Mouse (Mus musculus): ENCODE results near the gene Hoxb6. TPM values are rescaled to one million over a fixed set of nuclear protein-coding genes. Genes with fewer than 3 reads are reported as not detected.

The Hoxb6 gene
- polyA plus RNA-seq, 1 experiment = not detected

DNA sequence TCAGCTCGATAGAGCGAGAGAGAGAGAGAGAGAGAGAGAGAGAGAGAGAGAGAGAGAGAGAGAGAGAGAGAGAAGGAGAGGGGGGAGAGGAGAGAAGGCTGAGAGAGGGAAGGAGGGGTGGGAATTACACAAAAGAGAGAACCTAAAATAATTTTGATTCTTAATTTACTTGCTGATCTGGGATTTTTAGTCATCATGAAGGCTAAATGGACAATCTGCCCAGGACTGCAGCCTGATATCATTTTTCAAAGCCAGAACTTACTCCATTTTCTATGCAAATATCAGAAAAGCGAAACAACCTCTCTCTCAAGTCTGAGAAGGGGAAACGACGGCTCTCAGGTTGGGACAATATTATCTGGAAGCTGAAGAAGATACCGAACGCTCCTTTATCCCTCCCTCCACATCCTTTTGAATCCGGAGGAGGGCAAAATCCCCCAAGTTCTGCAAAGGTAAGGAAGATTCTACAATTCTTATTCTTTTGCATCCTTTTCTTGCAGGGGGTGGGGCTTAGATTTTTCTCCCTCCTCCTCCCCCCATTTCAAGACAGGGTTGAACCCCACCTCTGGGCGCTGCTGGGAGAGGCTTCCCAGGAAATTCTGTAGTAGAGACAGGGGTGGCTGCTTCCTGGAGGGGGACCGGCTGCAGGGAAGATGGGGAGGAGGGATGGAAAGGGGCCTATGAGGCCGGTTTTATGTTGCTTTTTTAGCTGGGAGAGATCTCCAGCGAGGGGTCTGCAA is 457 bp downstream of the Hoxb6 start:
- no peaks in the 10 kb centered on the region for H3K4me1 ChIP-seq (ENCODE audit: control insufficient read depth, insufficient read depth, low read length)
- no peak for TF ChIP-seq POLR2A (IDR thresholded peaks at IDR 0.05; ENCODE audit: extremely low read depth, insufficient read depth, low read length)
- no peak for TF ChIP-seq CTCF (IDR thresholded peaks at IDR 0.05; ENCODE audit: extremely low read depth, insufficient read depth, low read length)
- H3K27ac ChIP-seq (ENCODE audit: insufficient read depth, low read length) = no peak overlapping the region
- H3K4me3 ChIP-seq (ENCODE audit: insufficient read depth, low read length) = no peak overlapping the region

GRCm38 (mm10) chr11:96293302-96293921 is 1.1 kb downstream of the Hoxb6 start:
- TF ChIP-seq CTCF (IDR thresholded peaks at IDR 0.05; ENCODE audit: extremely low read depth, insufficient read depth, low read length) = no peak
- no peak for TF ChIP-seq POLR2A (IDR thresholded peaks at IDR 0.05; ENCODE audit: extremely low read depth, insufficient read depth, low read length)
- H3K4me1 ChIP-seq (ENCODE audit: control insufficient read depth, insufficient read depth, low read length) = no peaks in the 10 kb centered on the region
- H3K4me3 ChIP-seq (ENCODE audit: insufficient read depth, low read length) = no peak overlapping the region
- no peak overlapping the region for H3K27ac ChIP-seq (ENCODE audit: insufficient read depth, low read length)

- TF ChIP-seq CTCF (IDR thresholded peaks at IDR 0.05; ENCODE audit: extremely low read depth, insufficient read depth, low read length) = peak; percentile 58
- no peak for TF ChIP-seq POLR2A (IDR thresholded peaks at IDR 0.05; ENCODE audit: extremely low read depth, insufficient read depth, low read length)
- Histone ChIP-seq H3K4me1 (ENCODE audit: control insufficient read depth, insufficient read depth, low read length) (no peaks in the 10 kb centered on the region), H3K4me3 (ENCODE audit: insufficient read depth, low read length) (no peak overlapping the region), H3K27ac (ENCODE audit: insufficient read depth, low read length) (no peak overlapping the region)
Measured at GRCm38 (mm10) chr11:96294245-96295091, 2.2 kb downstream of the Hoxb6 start.

- H3K27ac ChIP-seq (ENCODE audit: insufficient read depth, low read length) = no peak overlapping the region
- TF ChIP-seq CTCF (IDR thresholded peaks at IDR 0.05; ENCODE audit: extremely low read depth, insufficient read depth, low read length) = no peak
- no peak for TF ChIP-seq POLR2A (IDR thresholded peaks at IDR 0.05; ENCODE audit: extremely low read depth, insufficient read depth, low read length)
- no peak overlapping the region for H3K4me3 ChIP-seq (ENCODE audit: insufficient read depth, low read length)
- no peaks in the 10 kb centered on the region for H3K4me1 ChIP-seq (ENCODE audit: control insufficient read depth, insufficient read depth, low read length)
Measured at GRCm38 (mm10) chr11:96295092-96295835, 3.0 kb downstream of the Hoxb6 start.

DNA sequence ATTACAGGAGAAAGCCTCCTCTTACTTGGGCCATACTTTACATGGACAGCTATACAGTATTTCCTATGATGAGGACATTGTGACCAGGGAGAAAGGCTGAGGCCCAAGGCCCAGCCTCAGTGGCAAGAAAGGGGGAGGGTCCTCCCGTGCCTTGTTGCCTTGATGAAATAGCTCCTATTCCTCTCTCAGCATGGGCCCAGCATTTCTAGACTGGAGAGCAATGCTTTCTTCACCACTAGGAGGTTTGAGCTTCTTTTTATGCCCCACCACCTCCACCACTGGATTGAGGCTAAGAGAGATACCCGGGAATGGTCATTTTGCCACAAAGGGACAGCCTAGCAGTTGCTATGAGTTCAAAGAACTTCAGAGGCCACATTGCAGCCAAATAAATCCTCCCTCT is 4.7 kb downstream of the Hoxb6 start:
- Histone ChIP-seq H3K4me3 (ENCODE audit: insufficient read depth, low read length) (no peak overlapping the region), H3K27ac (ENCODE audit: insufficient read depth, low read length) (no peak overlapping the region), H3K4me1 (ENCODE audit: control insufficient read depth, insufficient read depth, low read length) (no peaks in the 10 kb centered on the region)
- no peak for TF ChIP-seq POLR2A (IDR thresholded peaks at IDR 0.05; ENCODE audit: extremely low read depth, insufficient read depth, low read length)
- no peak for TF ChIP-seq CTCF (IDR thresholded peaks at IDR 0.05; ENCODE audit: extremely low read depth, insufficient read depth, low read length)

DNA sequence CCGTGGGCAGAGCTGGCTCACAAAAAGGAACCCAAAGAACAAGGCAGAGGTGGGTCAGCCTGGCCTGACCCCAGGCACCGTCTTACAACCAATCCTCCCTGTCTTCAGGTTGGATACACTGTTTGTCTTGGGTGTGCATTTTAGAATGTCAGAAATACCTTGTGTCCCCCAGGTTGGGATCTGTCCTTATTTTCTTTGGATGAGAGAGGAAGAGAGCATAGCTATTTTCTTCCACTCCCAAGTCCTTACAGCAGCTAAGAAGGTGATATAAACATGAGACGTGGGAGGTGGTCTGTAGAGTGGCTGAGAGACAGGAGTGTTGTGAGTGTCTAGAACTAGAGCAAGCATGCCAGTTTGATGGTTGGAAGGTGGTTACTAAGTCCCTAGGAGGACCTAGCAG is 5.2 kb downstream of the Hoxb6 start:
- TF ChIP-seq POLR2A (IDR thresholded peaks at IDR 0.05; ENCODE audit: extremely low read depth, insufficient read depth, low read length) (no peak), CTCF (IDR thresholded peaks at IDR 0.05; ENCODE audit: extremely low read depth, insufficient read depth, low read length) (no peak)
- Histone ChIP-seq H3K4me1 (ENCODE audit: control insufficient read depth, insufficient read depth, low read length) (no peaks in the 10 kb centered on the region), H3K27ac (ENCODE audit: insufficient read depth, low read length) (no peak overlapping the region), H3K4me3 (ENCODE audit: insufficient read depth, low read length) (no peak overlapping the region)

GRCm38 (mm10) chr11:96297968-96298635 is 5.8 kb downstream of the Hoxb6 start:
- TF ChIP-seq POLR2A (IDR thresholded peaks at IDR 0.05; ENCODE audit: extremely low read depth, insufficient read depth, low read length) = no peak
- TF ChIP-seq CTCF (IDR thresholded peaks at IDR 0.05; ENCODE audit: extremely low read depth, insufficient read depth, low read length) = no peak
- Histone ChIP-seq H3K27ac (ENCODE audit: insufficient read depth, low read length) (no peak overlapping the region), H3K4me3 (ENCODE audit: insufficient read depth, low read length) (no peak overlapping the region), H3K4me1 (ENCODE audit: control insufficient read depth, insufficient read depth, low read length) (no peaks in the 10 kb centered on the region)

GRCm38 (mm10) chr11:96298895-96299667 is 6.8 kb downstream of the Hoxb6 start:
- no peaks in the 10 kb centered on the region for H3K4me1 ChIP-seq (ENCODE audit: control insufficient read depth, insufficient read depth, low read length)
- no peak overlapping the region for H3K27ac ChIP-seq (ENCODE audit: insufficient read depth, low read length)
- TF ChIP-seq CTCF (IDR thresholded peaks at IDR 0.05; ENCODE audit: extremely low read depth, insufficient read depth, low read length) (no peak), POLR2A (IDR thresholded peaks at IDR 0.05; ENCODE audit: extremely low read depth, insufficient read depth, low read length) (no peak)
- H3K4me3 ChIP-seq (ENCODE audit: insufficient read depth, low read length) = no peak overlapping the region

All from cortical plate, adult 2 months (tissue).